Mouse (Mus musculus) MEL (cell line): Measurements from ENCODE around the gene Cadm3. TPM values are rescaled to one million over a fixed set of nuclear protein-coding genes. Genes with fewer than 3 reads are reported as not detected.

ENCODE experiments used
- DNase-seq: peaks from one replicate; pipeline ENCODE4 v3.0.0; 2011; ENCODE audit warnings: low read depth, low spot score
- H3K27ac ChIP-seq: 2 replicates; pipeline ENCODE4 v1.5.1; 2012; ENCODE audit warnings: low read depth, mild to moderate bottlenecking, control low read depth, low read length, moderate library complexity; ENCODE audit not compliant: control insufficient read depth
- H3K27me3 ChIP-seq, 2 experiments: fragments of 150-350 bp in 1 of 2; sonication (generic) in 1 of 2; 2 replicates each; pipeline ENCODE4 v1.6.1; 2012; ENCODE audit warnings: low read length in 2 of 2, mild to moderate bottlenecking in 2 of 2, improper control_type of control experiment in 1 of 2, moderate library complexity in 1 of 2; ENCODE audit not compliant: insufficient read depth in 2 of 2, control insufficient read depth in 1 of 2
- H3K36me3 ChIP-seq, 2 experiments: 2 replicates each; pipeline ENCODE4 v1.6.1; 2012 to 2014; ENCODE audit warnings: low read length in 2 of 2, improper control_type of control experiment in 1 of 2, inconsistent platforms in 1 of 2, mild to moderate bottlenecking in 1 of 2; ENCODE audit not compliant: insufficient read depth in 2 of 2, control insufficient read depth in 1 of 2
- H3K4me1 ChIP-seq, 2 experiments: fragments of 150-350 bp in 1 of 2; sonication (generic) in 1 of 2; 2 replicates each; pipeline ENCODE4 v1.6.1; 2012; ENCODE audit warnings: low read length in 2 of 2, improper control_type of control experiment in 1 of 2, mild to moderate bottlenecking in 1 of 2; ENCODE audit not compliant: insufficient read depth in 2 of 2, control insufficient read depth in 1 of 2
- H3K4me3 ChIP-seq, 2 experiments: fragments of 150-350 bp in 1 of 2; sonication (generic) in 1 of 2; 2 replicates each; pipeline ENCODE4 v1.5.1; 2012; ENCODE audit warnings: low read depth in 2 of 2, low read length in 2 of 2, mild to moderate bottlenecking in 2 of 2, moderate library complexity in 2 of 2, control low read depth in 1 of 2, improper control_type of control experiment in 1 of 2; ENCODE audit not compliant: control insufficient read depth in 1 of 2, insufficient read depth in 1 of 2
- H3K79me2 ChIP-seq: 2 replicates; pipeline ENCODE4 v1.6.1; 2012; ENCODE audit warnings: mild to moderate bottlenecking, low read length, moderate library complexity; ENCODE audit not compliant: control insufficient read depth, poor library complexity, insufficient read depth
- H3K9ac ChIP-seq: 2 replicates; pipeline ENCODE4 v1.6.1; 2012; ENCODE audit warnings: low read depth, mild to moderate bottlenecking, control low read depth, low read length, moderate library complexity; ENCODE audit not compliant: control insufficient read depth, poor library complexity, severe bottlenecking
- H3K9me3 ChIP-seq: fragments of 150-350 bp; sonication (generic); replicated peaks from 2 replicates; pipeline ENCODE4 v1.6.1; 2012; ENCODE audit warnings: mild to moderate bottlenecking, low read length, improper control_type of control experiment, moderate library complexity; ENCODE audit not compliant: insufficient read depth
- CTCF ChIP-seq, 3 experiments: IDR thresholded peaks in 2 of 3; conservative IDR thresholded peaks in 1 of 3; 2 replicates each; pipeline ENCODE4 v1.5.1; 2011 to 2012; ENCODE audit warnings: low read length in 3 of 3, low read depth in 2 of 3, mild to moderate bottlenecking in 2 of 3, improper control_type of control experiment in 1 of 3, inconsistent platforms in 1 of 3, mixed read lengths in 1 of 3, moderate library complexity in 1 of 3; ENCODE audit not compliant: control insufficient read depth in 1 of 3, insufficient read depth in 1 of 3, poor library complexity in 1 of 3, severe bottlenecking in 1 of 3
- E2F4 ChIP-seq: IDR thresholded peaks from 2 replicates; pipeline ENCODE4 v1.6.1; 2011; ENCODE audit warnings: low read depth, low read length, improper control_type of control experiment, borderline replicate concordance
- ELF1 ChIP-seq: IDR thresholded peaks from 2 replicates; pipeline ENCODE4 v1.6.1; 2014; ENCODE audit warnings: low read depth, mild to moderate bottlenecking, inconsistent platforms, low read length, improper control_type of control experiment, moderate library complexity
- EP300 ChIP-seq, 2 experiments: IDR thresholded peaks; 2 replicates each; pipeline ENCODE4 v1.6.1; 2011; ENCODE audit warnings: improper control_type of control experiment in 2 of 2, low read length in 2 of 2, low read depth in 1 of 2, mild to moderate bottlenecking in 1 of 2
- ETS1 ChIP-seq: IDR thresholded peaks from 2 replicates; pipeline ENCODE4 v1.6.1; 2012; ENCODE audit warnings: low read depth, mild to moderate bottlenecking, inconsistent platforms, low read length, improper control_type of control experiment, moderate library complexity
- JUND ChIP-seq: IDR thresholded peaks from 2 replicates; pipeline ENCODE4 v1.6.1; 2011; ENCODE audit warnings: low read depth, mild to moderate bottlenecking, improper control_type of control experiment, low read length
- KAT2A ChIP-seq: conservative IDR thresholded peaks from 2 replicates; pipeline ENCODE4 v1.6.1; 2012; ENCODE audit warnings: low read depth, low read length, improper control_type of control experiment, inconsistent platforms
- MAFK ChIP-seq: IDR thresholded peaks from 2 replicates; pipeline ENCODE4 v1.6.1; 2011; ENCODE audit warnings: low read depth, mild to moderate bottlenecking, low read length, improper control_type of control experiment, borderline replicate concordance
- MEF2A ChIP-seq: IDR thresholded peaks from 2 replicates; pipeline ENCODE4 v1.6.1; 2014; ENCODE audit warnings: low read depth, mild to moderate bottlenecking, inconsistent platforms, low read length, improper control_type of control experiment; ENCODE audit not compliant: poor library complexity, insufficient replicate concordance, severe bottlenecking; ENCODE audit errors: extremely low read depth
- MXI1 ChIP-seq: IDR thresholded peaks from 2 replicates; pipeline ENCODE4 v1.6.1; 2011; ENCODE audit warnings: mild to moderate bottlenecking, low read depth, low read length, improper control_type of control experiment
- SIN3A ChIP-seq: IDR thresholded peaks from 2 replicates; pipeline ENCODE4 v1.6.1; 2012; ENCODE audit warnings: low read length, improper control_type of control experiment, inconsistent platforms
- TBP ChIP-seq: IDR thresholded peaks from 2 replicates; pipeline ENCODE4 v1.8.0; 2011; ENCODE audit warnings: low read depth, low read length, improper control_type of control experiment
- TCF12 ChIP-seq: IDR thresholded peaks from 2 replicates; pipeline ENCODE4 v1.6.1; 2014; ENCODE audit warnings: low read depth, mild to moderate bottlenecking, inconsistent platforms, low read length, improper control_type of control experiment, moderate library complexity
- USF2 ChIP-seq, 2 experiments: IDR thresholded peaks; 2 replicates each; pipeline ENCODE4 v1.6.1; 2011 to 2012; ENCODE audit warnings: improper control_type of control experiment in 2 of 2, low read length in 2 of 2, borderline replicate concordance in 1 of 2, inconsistent platforms in 1 of 2, low read depth in 1 of 2, mild to moderate bottlenecking in 1 of 2; ENCODE audit not compliant: insufficient read depth in 1 of 2
- ZC3H11A ChIP-seq: IDR thresholded peaks from 2 replicates; pipeline ENCODE4 v1.6.1; 2012; ENCODE audit warnings: low read depth, mild to moderate bottlenecking, inconsistent platforms, low read length, improper control_type of control experiment
- ZKSCAN1 ChIP-seq: IDR thresholded peaks from 2 replicates; pipeline ENCODE4 v1.6.1; 2012; ENCODE audit warnings: low read depth, mild to moderate bottlenecking, inconsistent platforms, low read length, improper control_type of control experiment, moderate library complexity
- ZMIZ1 ChIP-seq: IDR thresholded peaks from 2 replicates; pipeline ENCODE4 v1.6.1; 2012; ENCODE audit warnings: low read depth, mild to moderate bottlenecking, inconsistent platforms, low read length, improper control_type of control experiment, moderate library complexity
- polyA plus RNA-seq, 2 experiments: library from polyadenylated mRNA; stranded (reverse) in 1 of 2; unstranded in 1 of 2; fragments of >175 nt in 1 of 2; fragments of >200 nt in 1 of 2; gene quantifications; 2 replicates each; pipeline versions ENCODE4 v1.2.1 to v1.2.4; 2012; ENCODE audit warnings: low replicate concordance in 2 of 2, low read depth in 1 of 2; ENCODE audit not compliant: insufficient read length in 2 of 2, insufficient read depth in 1 of 2, missing spikeins in 1 of 2
- total RNA-seq: library from RNA; depleted of rRNA; stranded (reverse); fragments of 300-350 nt; gene quantifications from 2 replicates; pipeline ENCODE4 v1.2.3, GENCODE M21; 2012

Cadm3 gene
- total and polyA plus RNA-seq, 3 experiments = 0.03 to 0.19 TPM; not detected in 1

GRCm38 (mm10) chr1:173391754-173392153, 24.3 kb upstream of the Cadm3 start:
- no peak for DNase-seq
- no peaks in the 10 kb centered on the region for H3K4me1 ChIP-seq
- no peaks in the 10 kb centered on the region for H3K27me3 ChIP-seq
- H3K9ac ChIP-seq = no peak overlapping the region
- no peaks in the 10 kb centered on the region; a peak in 1 of 4 replicates for H3K36me3 ChIP-seq
- TF ChIP-seq ELF1 = no peak
- no peak for TF ChIP-seq EP300 (IDR thresholded peaks at IDR 0.05; ENCODE audit: low read depth in 1 of 2, low read length in 2 of 2)
- no peak for TF ChIP-seq MAFK
- no peak for TF ChIP-seq ZMIZ1
- no peak for TF ChIP-seq ETS1
- no peak for TF ChIP-seq SIN3A
- H3K27ac ChIP-seq = no peak overlapping the region
- no peaks in the 10 kb centered on the region for H3K9me3 ChIP-seq
- H3K79me2 ChIP-seq = no peaks in the 10 kb centered on the region
- no peak overlapping the region for H3K4me3 ChIP-seq

GRCm38 (mm10) chr1:173389901-173390401, 22.5 kb upstream of the Cadm3 start:
- Histone ChIP-seq H3K79me2 (no peaks in the 10 kb centered on the region), H3K27ac (no peak overlapping the region), H3K4me3 (no peak overlapping the region), H3K4me1 (no peaks in the 10 kb centered on the region), H3K9me3 (no peaks in the 10 kb centered on the region), H3K9ac (no peak overlapping the region), H3K36me3 (no peaks in the 10 kb centered on the region; a peak in 1 of 4 replicates), H3K27me3 (no peaks in the 10 kb centered on the region)
- TF ChIP-seq MXI1 (no peak), JUND (no peak), MAFK (no peak), CTCF (IDR thresholded peaks at IDR 0.05 in 2 of 3, conservative IDR thresholded peaks at IDR 0.05 in 1 of 3; ENCODE audit: control insufficient read depth in 1 of 3, insufficient read depth in 1 of 3, low read depth in 2 of 3, low read length in 3 of 3, poor library complexity in 1 of 3, severe bottlenecking in 1 of 3) (no peak), TBP (no peak), SIN3A (no peak), E2F4 (no peak), ZKSCAN1 (no peak), ZC3H11A (no peak), TCF12 (no peak), MEF2A (no peak), USF2 (IDR thresholded peaks at IDR 0.05; ENCODE audit: borderline replicate concordance in 1 of 2, insufficient read depth in 1 of 2, low read depth in 1 of 2, low read length in 2 of 2) (no peak), KAT2A (no peak)
- DNase-seq = no peak
